21 mouse cellular contexts compared by ENCODE assay signal in the genomic region with DNA sequence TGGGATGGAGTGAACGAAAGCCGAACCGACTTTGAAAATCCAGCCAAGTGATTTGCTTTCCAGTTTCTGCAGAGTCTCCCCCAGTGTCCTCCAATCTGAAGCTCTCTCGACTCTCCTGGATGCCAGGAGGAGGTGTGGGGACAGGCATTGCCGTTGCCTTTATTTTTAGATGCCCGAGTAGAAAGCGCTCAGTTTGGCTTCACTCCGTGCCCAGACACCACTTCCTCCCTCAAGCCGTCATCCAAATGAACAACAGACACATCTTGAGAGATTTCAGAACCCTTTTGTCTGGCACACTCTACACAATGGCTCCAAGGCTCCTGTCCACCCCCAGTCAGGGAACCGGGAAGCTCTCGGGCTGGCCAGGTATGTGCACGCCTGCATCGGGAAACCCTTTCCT. TPM values are rescaled to one million over a fixed set of nuclear protein-coding genes. Genes with fewer than 3 reads are reported as not detected.
DNase-seq lines count a peak whose midpoint lies in the region; ATAC-seq and TF ChIP-seq lines count a peak whose summit lies in the region.
"Had no signal": no experiment of that assay in that cellular context is flagged by ENCODE, and none has a peak within 500 bp of the region (broad histone marks: within the 10 kb centered on the region; RNA-seq: fewer than 3 reads in every experiment).

No protein-coding gene starts in this region.

- peak; percentile 56 for DNase-seq in gastrocnemius, adult 2 months
- DNase-seq in gastrocnemius, postnatal 14 days, result no peak
- peak; percentile 42 to 62 for DNase-seq in right cerebral cortex, postnatal 36 days (ENCODE audit: low spot score in 2 of 2)
- DNase-seq in right cerebral cortex, postnatal 14 days, result no peak
- DNase-seq in kidney, adult 8-10 months, result no peak
- DNase-seq: cerebellum, adult 9-11 months; embryo, embryonic 11 days; layer of hippocampus, postnatal 36 days; midbrain, embryonic 14.5 days had no signal

- no peak for TF ChIP-seq CTCF in gastrocnemius, adult 2 months (IDR thresholded peaks at IDR 0.05)

- no peak overlapping the region for H3K4me3 ChIP-seq in gastrocnemius, adult 2 months
- H3K4me3 ChIP-seq: embryonic facial prominence, embryonic 15.5 days; forebrain, embryonic 10.5 days; heart, embryonic 15.5 days; hindbrain, embryonic 10.5 days; kidney, embryonic 15.5 days; limb, embryonic 13.5 days; myocyte; neural tube, embryonic 15.5 days had no signal

- intact Hi-C loops in gastrocnemius, adult 2 months (cut with DNase I), result no loop called here
- intact Hi-C loops in gastrocnemius, postnatal 14 days (cut with DNase I; ENCODE audit: low total_unique reads), result no loop called here

- peak; percentile 33 for ATAC-seq in CD4-positive, CD25-positive, alpha-beta regulatory T cell, adult 4 months
- ATAC-seq in inflammation-experienced regulatory T-cells, adult 6 months, result peak; percentile 40

- H3K27ac ChIP-seq in gastrocnemius, adult 2 months, result peak overlapping the region; percentile 51
- H3K27ac ChIP-seq: embryonic facial prominence, embryonic 15.5 days; forebrain, embryonic 10.5 days; heart, embryonic 15.5 days; hindbrain, embryonic 10.5 days; kidney, embryonic 15.5 days; limb, embryonic 13.5 days; liver, embryonic 14.5 days; neural tube, embryonic 15.5 days; stomach, postnatal 0 days had no signal

RNA-seq across cellular contexts. Expression of gene Itpk1, which starts 30.6 kb away (rescaled TPM):
- total RNA-seq in gastrocnemius, adult 2 months (2021), result 1 to 10 TPM; 6.5 to 6.6 TPM
- total RNA-seq in gastrocnemius, postnatal 14 days (2021), result 1 to 10 TPM; 6.4 to 8.4 TPM
- 10 to 100 TPM; 16.3 to 20.8 TPM for polyA plus RNA-seq in CD4-positive, CD25-positive, alpha-beta regulatory T cell, adult 4 months (2017; shearing (Covaris generic))
- 10 to 100 TPM; 13.4 to 31.0 (median 14.1) TPM for polyA plus RNA-seq in inflammation-experienced regulatory T-cells, adult 6 months (2017; shearing (Covaris generic))

Comparison
In these comparisons a context has a peak if more than half of its experiments do, and no peak if none do; other contexts are left out.
1. DNase-seq: peak in gastrocnemius, adult 2 months (single experiment) and right cerebral cortex, postnatal 36 days (2 of 2); none in gastrocnemius, postnatal 14 days (single experiment), right cerebral cortex, postnatal 14 days (single experiment) and kidney, adult 8-10 months (0 of 2).